Mouse (Mus musculus) myocyte (in vitro differentiated cells): ENCODE measurements around the gene Olfr1122.

Source experiments
- CEBPB ChIP-seq: IDR thresholded peaks from 2 replicates; pipeline ENCODE4 v1.6.1; 2011; ENCODE audit warnings: mild to moderate bottlenecking, moderate library complexity; ENCODE audit not compliant: poor library complexity, insufficient read depth, severe bottlenecking
- MAX ChIP-seq: IDR thresholded peaks from one replicate; pipeline ENCODE4 v1.6.1; 2011; ENCODE audit warnings: low read depth, mild to moderate bottlenecking, control low read depth
- MYOD1 ChIP-seq, 3 experiments: IDR thresholded peaks; one replicate each; pipeline ENCODE4 v1.6.1; 2011; ENCODE audit warnings: control low read depth in 2 of 3, low read depth in 2 of 3, mild to moderate bottlenecking in 2 of 3, moderate library complexity in 1 of 3; ENCODE audit not compliant: insufficient read length in 2 of 3, control insufficient read depth in 1 of 3
- POLR2A ChIP-seq: IDR thresholded peaks from one replicate; pipeline ENCODE4 v1.6.1; 2011; ENCODE audit warnings: low read depth, mild to moderate bottlenecking, control low read depth, moderate library complexity; ENCODE audit not compliant: insufficient read length
- POLR2AphosphoS2 ChIP-seq: IDR thresholded peaks from one replicate; pipeline ENCODE4 v1.6.1; 2011; ENCODE audit warnings: low read depth, control low read depth; ENCODE audit not compliant: insufficient read length
- TCF12 ChIP-seq: IDR thresholded peaks from one replicate; pipeline ENCODE4 v1.6.1; 2011; ENCODE audit warnings: mild to moderate bottlenecking, control low read depth; ENCODE audit not compliant: poor library complexity, insufficient read depth, severe bottlenecking
- TCF3 ChIP-seq: IDR thresholded peaks from one replicate; pipeline ENCODE4 v1.6.1; 2011; ENCODE audit warnings: low read depth, control low read depth; ENCODE audit not compliant: insufficient read length
- USF1 ChIP-seq: IDR thresholded peaks from one replicate; pipeline ENCODE4 v1.6.1; 2011; ENCODE audit warnings: low read depth, mild to moderate bottlenecking, control low read depth, moderate library complexity

- TF ChIP-seq POLR2A, result no peak
- TF ChIP-seq MAX, result no peak
- TF ChIP-seq CEBPB, result no peak
- no peak for TF ChIP-seq TCF12
- TF ChIP-seq POLR2AphosphoS2, result no peak
- no peak for TF ChIP-seq USF1
- TF ChIP-seq TCF3, result no peak
- no peak for TF ChIP-seq MYOD1 (IDR thresholded peaks at IDR 0.05; ENCODE audit: control insufficient read depth in 1 of 3, insufficient read length in 2 of 3, low read depth in 2 of 3)
Observed at GRCm38 (mm10) chr2:87369595-87369994, 16.1 kb upstream of the Olfr1122 start, which contains the start of gene Olfr1121.
